Mouse (Mus musculus) cerebellum, adult 2 months (tissue): ENCODE data around the gene Slc35b1. TPM values are rescaled to one million over a fixed set of nuclear protein-coding genes. Genes with fewer than 3 reads are reported as not detected.
A peak's percentile ranks its signal among the peaks of the same experiment; 100 is the strongest.

Experiments used
- DNase-seq, 2 experiments: peaks; one replicate each; pipeline ENCODE4 v3.0.0; 2021
- H3K27ac ChIP-seq: fragments of 200-500 bp; 2 replicates; pipeline ENCODE4 v1.5.1; 2012; ENCODE audit warnings: low read length, control low read depth, inconsistent platforms; ENCODE audit not compliant: insufficient read depth
- H3K27me3 ChIP-seq: fragments of 200-500 bp; 2 replicates; pipeline ENCODE4 v1.6.1; 2012; ENCODE audit warnings: inconsistent platforms, mild to moderate bottlenecking, low read length, moderate library complexity; ENCODE audit not compliant: control insufficient read depth, insufficient read depth
- H3K4me1 ChIP-seq: fragments of 200-500 bp; 2 replicates; pipeline ENCODE4 v1.6.1; 2011; ENCODE audit warnings: low read length; ENCODE audit not compliant: control insufficient read depth, insufficient read depth
- H3K4me3 ChIP-seq: fragments of 200-500 bp; replicated peaks from 2 replicates; pipeline ENCODE3; 2011; ENCODE audit warnings: mild to moderate bottlenecking, low read depth, low read length, control low read depth; ENCODE audit not compliant: insufficient read depth
- CTCF ChIP-seq: fragments of 200-500 bp; IDR thresholded peaks from 2 replicates; pipeline ENCODE4 v1.5.1; 2011; ENCODE audit warnings: low read depth, mild to moderate bottlenecking, control low read depth, low read length, moderate library complexity, borderline replicate concordance; ENCODE audit not compliant: insufficient read depth
- POLR2A ChIP-seq: fragments of 200-500 bp; IDR thresholded peaks from 2 replicates; pipeline ENCODE4 v1.6.1; 2011; ENCODE audit warnings: low read length, control low read depth, borderline replicate concordance; ENCODE audit not compliant: insufficient read depth
- WGBS: fragments of 180-500 bp; shearing (Covaris S2); methylation state at CpG from one replicate; pipeline ENCODE4 v1.1.7; 2018; 5-methylcytosine and 5-hydroxymethylcytosine counted together
- polyA plus RNA-seq: library from polyadenylated mRNA; depleted of rRNA; stranded (reverse); fragments of >200 nt; gene quantifications from 2 replicates; pipeline ENCODE4 v1.2.3, GENCODE M21; 2012

Slc35b1 gene
- polyA plus RNA-seq, 1 experiment, result 88.5 TPM

DNA sequence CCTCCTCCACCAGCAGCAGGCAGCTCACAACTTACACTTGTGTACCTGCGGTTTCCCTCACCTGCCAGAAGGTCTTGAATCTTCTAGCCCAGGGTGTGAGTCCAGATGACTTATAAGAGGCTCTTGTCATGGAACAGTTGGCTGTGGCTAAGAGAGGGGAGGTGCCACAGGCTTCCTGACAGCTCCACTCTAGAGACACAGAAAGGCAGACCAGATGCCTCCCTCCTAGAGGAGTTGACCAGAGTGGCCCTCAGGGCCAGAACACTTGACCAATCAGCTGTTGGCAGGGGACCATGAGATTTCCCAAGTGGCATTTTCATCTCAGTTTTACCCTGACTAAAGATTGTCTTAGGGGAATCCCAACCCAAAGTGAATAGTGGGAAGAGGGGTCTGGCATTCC, 3.3 kb upstream of the Slc35b1 start:
- DNase-seq, result no peak
- TF ChIP-seq CTCF, result no peak
- no peak for TF ChIP-seq POLR2A
- Histone ChIP-seq H3K27ac (no peak overlapping the region), H3K27me3 (no peaks in the 10 kb centered on the region), H3K4me3 (no peak overlapping the region), H3K4me1 (peaks cover 7% of the 10 kb centered on the region; the same call in 1 of the 2 replicates)
- 92% methylated on average over 1 of the region's 1 CpGs for WGBS

GRCm38 (mm10) chr11:95383331-95383986, 1.0 kb upstream of the Slc35b1 start:
- Histone ChIP-seq H3K4me1 (peaks cover 11% of the 10 kb centered on the region), H3K27ac (no peak overlapping the region), H3K27me3 (no peaks in the 10 kb centered on the region), H3K4me3 (no peak overlapping the region)
- no peak for DNase-seq
- TF ChIP-seq CTCF (no peak), POLR2A (no peak)
- WGBS, result 87% methylated on average over 5 of the region's 5 CpGs

- WGBS, result 43% methylated on average over 9 of the region's 9 CpGs
- Histone ChIP-seq H3K27me3 (no peaks in the 10 kb centered on the region), H3K4me3 (no peak overlapping the region), H3K4me1 (peaks cover 13% of the 10 kb centered on the region), H3K27ac (no peak overlapping the region)
- no peak for DNase-seq
- no peak for TF ChIP-seq CTCF
- no peak for TF ChIP-seq POLR2A
These were observed 531 bp upstream of the Slc35b1 start for GRCm38 (mm10) chr11:95384004-95384318.

DNA sequence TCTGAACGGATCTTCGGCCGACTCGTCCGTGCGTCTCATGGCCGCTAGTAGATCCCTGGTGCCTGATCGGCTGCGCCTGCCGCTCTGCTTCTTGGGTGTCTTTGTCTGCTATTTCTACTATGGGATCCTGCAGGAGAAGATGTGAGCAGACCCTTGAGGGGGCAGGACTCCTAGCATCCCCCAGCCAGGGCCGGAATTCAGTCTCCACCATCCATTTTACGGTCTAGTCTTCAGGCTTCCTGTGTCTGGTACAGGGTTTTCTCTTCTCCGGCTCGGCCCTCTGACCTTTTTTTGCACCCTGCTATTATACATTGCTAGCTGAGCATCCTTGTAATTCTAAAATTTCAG, 455 bp downstream of the Slc35b1 start:
- Histone ChIP-seq H3K4me1 (peaks cover 15% of the 10 kb centered on the region), H3K4me3 (peak overlapping the region; percentile 86), H3K27me3 (no peaks in the 10 kb centered on the region), H3K27ac (peak overlapping the region; percentile 99)
- under 1% methylated on average over 14 of the region's 14 CpGs for WGBS
- no peak for TF ChIP-seq POLR2A
- DNase-seq, result no peak

DNA sequence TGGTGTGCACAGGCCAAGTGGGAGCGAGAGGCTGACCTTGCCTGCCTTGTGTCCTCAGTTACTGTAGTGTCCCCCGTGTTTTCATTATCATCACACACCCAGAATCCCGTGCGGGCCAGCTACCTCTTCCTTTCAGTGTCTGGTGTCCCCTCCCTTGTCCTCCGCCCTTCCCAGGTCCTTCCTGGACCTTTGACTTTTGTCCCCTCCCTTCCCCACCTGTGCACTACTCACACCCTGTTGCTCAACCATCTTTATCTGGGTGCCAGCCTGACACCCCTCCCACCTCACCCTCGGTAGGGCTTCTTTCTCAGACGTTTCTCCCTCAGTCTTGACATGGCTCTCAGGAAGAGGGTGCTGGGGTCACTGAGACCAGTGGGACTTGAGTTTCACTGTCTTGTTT, 2.9 kb downstream of the Slc35b1 start:
- H3K4me3 ChIP-seq, result no peak overlapping the region
- TF ChIP-seq CTCF (no peak), POLR2A (no peak)
- no peaks in the 10 kb centered on the region for H3K27me3 ChIP-seq
- H3K27ac ChIP-seq, result no peak overlapping the region
- WGBS, result 82% methylated on average over 7 of the region's 7 CpGs
- H3K4me1 ChIP-seq, result peaks cover 23% of the 10 kb centered on the region
- no peak for DNase-seq

DNA sequence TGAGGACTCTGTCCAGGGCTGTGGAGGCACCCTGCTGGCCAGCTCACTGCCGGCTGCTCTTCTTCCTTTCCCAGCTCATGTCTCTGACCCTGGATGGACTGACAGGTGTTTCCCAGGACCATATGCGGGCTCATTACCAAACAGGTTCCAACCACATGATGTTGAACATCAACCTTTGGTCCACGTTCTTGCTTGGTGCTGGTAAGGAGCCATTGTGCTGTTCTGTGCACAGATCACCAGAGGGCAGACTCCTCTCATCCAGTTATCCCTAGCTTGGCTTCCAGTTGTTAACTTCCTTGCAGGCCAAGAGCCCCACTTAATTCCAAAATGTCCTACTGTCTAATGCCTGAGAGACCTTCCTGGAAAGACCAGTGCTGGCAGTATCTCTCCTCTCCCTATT, 4.5 kb downstream of the Slc35b1 start:
- no peak overlapping the region for H3K4me3 ChIP-seq
- H3K27me3 ChIP-seq, result no peaks in the 10 kb centered on the region
- TF ChIP-seq POLR2A, result no peak
- peak; percentile 78; the same call in 1 of the 2 replicates for TF ChIP-seq CTCF
- H3K27ac ChIP-seq, result no peak overlapping the region
- peak in 1 of 2 experiments; percentile 48 for DNase-seq
- WGBS, result 20% methylated on average over 3 of the region's 3 CpGs
- peaks cover 35% of the 10 kb centered on the region for H3K4me1 ChIP-seq

GRCm38 (mm10) chr11:95390420-95390819, 5.9 kb downstream of the Slc35b1 start:
- no peak for TF ChIP-seq POLR2A
- no peak for TF ChIP-seq CTCF
- peaks cover 35% of the 10 kb centered on the region for H3K4me1 ChIP-seq
- H3K27me3 ChIP-seq, result no peaks in the 10 kb centered on the region
- no peak overlapping the region for H3K4me3 ChIP-seq
- H3K27ac ChIP-seq, result no peak overlapping the region
- 88% methylated on average over 6 of the region's 6 CpGs for WGBS
- DNase-seq, result no peak

GRCm38 (mm10) chr11:95391201-95391600, 6.7 kb downstream of the Slc35b1 start:
- peak overlapping the region; percentile 78; the same call in 1 of the 2 replicates for H3K27ac ChIP-seq

DNA sequence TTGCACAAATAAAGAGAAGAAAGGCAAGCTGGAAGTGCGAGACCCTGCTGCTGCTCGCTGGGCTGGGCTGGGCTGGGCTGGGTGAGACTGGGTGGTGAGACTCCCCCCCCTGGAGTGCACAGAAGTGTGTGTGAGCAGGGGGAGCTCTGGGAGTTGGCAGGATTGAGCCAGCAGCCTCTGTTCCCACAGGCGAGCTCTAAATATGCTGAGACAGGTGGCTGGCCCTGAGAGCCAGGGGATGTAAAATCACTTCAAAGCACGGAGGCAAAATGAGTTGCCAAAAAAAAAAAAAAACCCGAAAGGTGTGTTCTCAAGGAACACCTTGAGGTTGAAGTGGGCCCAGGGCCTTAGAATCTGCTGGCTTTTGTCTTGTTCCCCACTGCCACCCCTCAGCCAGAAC, 7.3 kb downstream of the Slc35b1 start:
- H3K4me3 ChIP-seq, result no peak overlapping the region
- no peaks in the 10 kb centered on the region for H3K27me3 ChIP-seq
- DNase-seq, result peak; percentile 71 to 89
- peaks cover 38% of the 10 kb centered on the region for H3K4me1 ChIP-seq
- peak overlapping the region; percentile 78 for H3K27ac ChIP-seq
- 8% methylated on average over 5 of the region's 5 CpGs for WGBS
- TF ChIP-seq POLR2A, result no peak
- TF ChIP-seq CTCF, result no peak

More at GRCm38 (mm10) chr11:95391201-95391600, 6.7 kb downstream of the Slc35b1 start:
- WGBS, result 30% methylated on average over 4 of the region's 4 CpGs
- H3K4me1 ChIP-seq, result peaks cover 36% of the 10 kb centered on the region
- H3K4me3 ChIP-seq, result no peak overlapping the region
- no peaks in the 10 kb centered on the region for H3K27me3 ChIP-seq
- TF ChIP-seq CTCF (no peak), POLR2A (no peak)
- no peak for DNase-seq
